Mouse (Mus musculus) CH12F3 (cell line): ENCODE measurements around the gene Wwc2.

Experiments used
- in situ Hi-C: fragments of 300-500 bp; cut with MboI; formaldehyde crosslinking; loops from 2 replicates; pipeline ENCODE4 v1.14.3; 2020; ENCODE audit warnings: low sequenced_read_pairs

The Wwc2 gene

GRCm38 (mm10) chr8:47943049-47943448, 47.7 kb downstream of the Wwc2 start:
- in situ Hi-C loops: no loop called here

GRCm38 (mm10) chr8:47941028-47941427, 49.7 kb downstream of the Wwc2 start:
- in situ Hi-C loops: no loop called here

GRCm38 (mm10) chr8:47939933-47940870, 50.5 kb downstream of the Wwc2 start:
- in situ Hi-C loops: no loop called here

- in situ Hi-C loops: no loop called here
Measured at GRCm38 (mm10) chr8:47939217-47939616, 51.5 kb downstream of the Wwc2 start.

- in situ Hi-C loops: no loop called here
Measured at GRCm38 (mm10) chr8:47936386-47936785, 54.3 kb downstream of the Wwc2 start.

GRCm38 (mm10) chr8:47935461-47935860, 55.3 kb downstream of the Wwc2 start:
- in situ Hi-C loops: no loop called here

GRCm38 (mm10) chr8:47933087-47933486, 57.6 kb downstream of the Wwc2 start:
- in situ Hi-C loops: no loop called here

GRCm38 (mm10) chr8:47932028-47932790, 58.5 kb downstream of the Wwc2 start:
- in situ Hi-C loops: no loop called here

- in situ Hi-C loops: no loop called here
Measured at GRCm38 (mm10) chr8:47931371-47931770, 59.4 kb downstream of the Wwc2 start.

- in situ Hi-C loops: no loop called here
Measured at GRCm38 (mm10) chr8:47929615-47930014, 61.1 kb downstream of the Wwc2 start.

- in situ Hi-C loops: no loop called here
Measured at GRCm38 (mm10) chr8:47928604-47929185, 62.0 kb downstream of the Wwc2 start.

GRCm38 (mm10) chr8:47924921-47925320, 65.8 kb downstream of the Wwc2 start:
- in situ Hi-C loops: no loop called here

GRCm38 (mm10) chr8:47922816-47923215, 67.9 kb downstream of the Wwc2 start:
- in situ Hi-C loops: no loop called here

GRCm38 (mm10) chr8:47922011-47922410, 68.7 kb downstream of the Wwc2 start:
- in situ Hi-C loops: no loop called here

GRCm38 (mm10) chr8:47920575-47921144, 70.1 kb downstream of the Wwc2 start:
- in situ Hi-C loops: no loop called here

GRCm38 (mm10) chr8:47917060-47918035, 73.4 kb downstream of the Wwc2 start:
- in situ Hi-C loops: no loop called here

GRCm38 (mm10) chr8:47915521-47915920, 75.2 kb downstream of the Wwc2 start:
- in situ Hi-C loops: no loop called here

GRCm38 (mm10) chr8:47914946-47915345, 75.8 kb downstream of the Wwc2 start:
- in situ Hi-C loops: no loop called here

GRCm38 (mm10) chr8:47914161-47914560, 76.6 kb downstream of the Wwc2 start:
- in situ Hi-C loops: no loop called here

- in situ Hi-C loops: no loop called here
Measured at GRCm38 (mm10) chr8:47913621-47914020, 77.1 kb downstream of the Wwc2 start.
